Mouse (Mus musculus): Measurements from ENCODE around the gene Tmem218. TPM values are rescaled to one million over a fixed set of nuclear protein-coding genes. Genes with fewer than 3 reads are reported as not detected.

Tmem218 gene
- polyA plus RNA-seq, 1 experiment from 2014 or later, result 13.3 TPM

DNA sequence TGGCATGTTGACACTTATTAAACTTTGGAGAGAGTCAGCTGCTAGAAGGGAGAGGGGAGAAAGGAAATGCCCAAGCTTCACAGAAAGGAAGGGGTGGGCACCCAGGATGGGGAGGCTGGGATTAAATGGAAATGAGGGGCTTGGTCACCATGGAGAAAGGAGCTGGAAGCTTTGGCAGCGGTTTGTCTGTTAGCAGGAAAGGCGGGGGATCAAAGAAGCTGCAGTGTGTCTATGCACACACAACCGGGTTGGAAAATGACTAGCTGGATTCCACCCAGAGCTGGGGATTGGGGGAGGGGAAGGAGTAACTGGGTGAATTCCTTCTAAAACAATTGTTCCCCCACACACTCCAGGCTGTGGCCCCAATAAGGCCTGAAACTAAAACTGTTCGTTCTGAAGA is 29.1 kb upstream of the Tmem218 start:
- Histone ChIP-seq H3K36me3 (ENCODE audit: insufficient read depth) (no peaks in the 10 kb centered on the region), H3K27me3 (ENCODE audit: insufficient read depth, low read length) (no peaks in the 10 kb centered on the region), H3K4me3 (ENCODE audit: low read depth, low read length) (no peak overlapping the region), H3K4me1 (ENCODE audit: insufficient read depth) (no peaks in the 10 kb centered on the region), H3K9ac (no peak overlapping the region), H3K27ac (ENCODE audit: low read depth) (no peak overlapping the region), H3K4me2 (no peak overlapping the region), H3K9me3 (ENCODE audit: low read depth, low read length) (no peaks in the 10 kb centered on the region)
- TF ChIP-seq CTCF (IDR thresholded peaks at IDR 0.05; ENCODE audit: low read depth), result no peak
- DNase-seq (peak; percentile 32), ATAC-seq (ENCODE audit: insufficient read depth) (no peak)
- WGBS, result 35% methylated on average over 4 of the region's 4 CpGs

DNA sequence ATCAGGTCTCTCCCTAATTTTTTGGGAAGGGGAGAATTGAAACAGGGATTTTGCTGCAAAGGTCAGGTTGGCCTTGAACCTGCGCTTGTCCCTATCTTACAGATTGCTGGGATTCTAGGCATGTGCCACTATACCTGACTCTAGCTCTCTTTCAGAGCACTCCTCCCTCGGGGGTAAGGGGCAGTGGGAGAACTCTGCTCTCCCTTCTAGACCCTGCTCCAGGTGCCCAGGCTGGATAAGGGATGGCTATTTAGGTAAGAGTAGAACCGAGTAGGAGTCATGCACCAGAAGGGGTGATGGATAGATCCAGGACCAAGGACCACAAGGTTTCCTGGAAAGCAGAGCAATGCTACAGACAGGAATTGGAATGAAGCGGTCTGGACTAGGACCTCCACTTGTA is 28.4 kb upstream of the Tmem218 start:
- Histone ChIP-seq H3K4me1 (ENCODE audit: insufficient read depth) (no peaks in the 10 kb centered on the region), H3K4me3 (ENCODE audit: low read depth, low read length) (no peak overlapping the region), H3K27me3 (ENCODE audit: insufficient read depth, low read length) (no peaks in the 10 kb centered on the region), H3K9me3 (ENCODE audit: low read depth, low read length) (no peaks in the 10 kb centered on the region), H3K9ac (no peak overlapping the region), H3K27ac (ENCODE audit: low read depth) (no peak overlapping the region), H3K36me3 (ENCODE audit: insufficient read depth) (no peaks in the 10 kb centered on the region), H3K4me2 (no peak overlapping the region)
- no peak for DNase-seq
- 79% methylated on average over 4 of the region's 4 CpGs for WGBS
- no peak for ATAC-seq (ENCODE audit: insufficient read depth)
- TF ChIP-seq CTCF (IDR thresholded peaks at IDR 0.05; ENCODE audit: low read depth), result no peak

DNA sequence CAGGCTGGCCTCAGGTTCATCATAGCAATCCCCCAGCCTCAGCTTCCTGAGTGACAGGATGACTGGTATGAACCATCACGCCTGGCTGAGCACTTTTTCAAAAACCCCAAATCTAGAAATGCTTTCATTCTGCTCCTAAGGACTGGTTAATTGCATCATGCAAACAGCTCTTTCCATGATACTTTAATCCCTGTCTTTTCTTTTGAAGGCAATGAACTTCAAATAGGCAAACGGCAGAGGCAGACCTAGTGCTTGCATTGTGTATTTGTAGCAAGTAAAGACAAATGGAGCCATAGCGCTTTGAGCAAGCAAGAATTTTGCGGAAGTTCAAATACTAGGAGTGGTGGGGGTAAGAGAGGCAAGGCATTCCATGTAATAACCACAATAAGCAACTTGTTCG is 26.4 kb upstream of the Tmem218 start:
- no peak for ATAC-seq (ENCODE audit: insufficient read depth)

DNA sequence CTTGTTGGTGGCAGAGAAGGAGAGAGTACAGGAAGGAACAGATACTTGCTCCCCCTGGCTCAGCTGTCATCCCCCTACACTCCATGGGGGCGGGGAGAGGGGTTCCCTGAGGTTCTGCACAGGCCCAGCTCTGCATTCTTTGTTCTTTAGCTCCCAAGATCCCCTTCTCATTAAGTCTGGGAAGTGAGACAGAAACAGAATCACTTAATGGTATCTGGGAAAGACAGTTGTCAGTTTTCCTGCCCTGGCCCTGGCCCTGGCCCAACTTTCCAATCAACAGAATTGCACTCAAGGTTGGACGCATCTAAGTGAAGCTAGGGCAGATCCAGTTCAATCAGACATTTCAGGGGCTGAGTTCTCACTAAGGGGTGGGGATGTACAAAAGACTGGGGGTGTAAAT is 24.8 kb upstream of the Tmem218 start:
- Histone ChIP-seq H3K4me3 (ENCODE audit: low read depth, low read length) (no peak overlapping the region), H3K9ac (no peak overlapping the region), H3K4me1 (ENCODE audit: insufficient read depth) (no peaks in the 10 kb centered on the region), H3K4me2 (no peak overlapping the region), H3K9me3 (ENCODE audit: low read depth, low read length) (no peaks in the 10 kb centered on the region), H3K27me3 (ENCODE audit: insufficient read depth, low read length) (no peaks in the 10 kb centered on the region), H3K36me3 (ENCODE audit: insufficient read depth) (no peaks in the 10 kb centered on the region), H3K27ac (ENCODE audit: low read depth) (no peak overlapping the region)
- WGBS, result 71% methylated on average over 2 of the region's 2 CpGs
- ATAC-seq (ENCODE audit: insufficient read depth) (no peak), DNase-seq (no peak)
- TF ChIP-seq CTCF (IDR thresholded peaks at IDR 0.05; ENCODE audit: low read depth), result no peak

More for the DNA sequence above, 26.4 kb upstream of the Tmem218 start:
- no peaks in the 10 kb centered on the region for H3K36me3 ChIP-seq (ENCODE audit: insufficient read depth)
- H3K4me1 ChIP-seq (ENCODE audit: insufficient read depth), result no peaks in the 10 kb centered on the region
- no peak overlapping the region for H3K9ac ChIP-seq
- no peaks in the 10 kb centered on the region for H3K27me3 ChIP-seq (ENCODE audit: insufficient read depth, low read length)
- no peak overlapping the region for H3K4me2 ChIP-seq
- no peak overlapping the region for H3K27ac ChIP-seq (ENCODE audit: low read depth)
- DNase-seq, result no peak
- no peak overlapping the region for H3K4me3 ChIP-seq (ENCODE audit: low read depth, low read length)
- WGBS, result 66% methylated on average over 5 of the region's 5 CpGs
- no peaks in the 10 kb centered on the region for H3K9me3 ChIP-seq (ENCODE audit: low read depth, low read length)
- TF ChIP-seq CTCF (IDR thresholded peaks at IDR 0.05; ENCODE audit: low read depth), result no peak

DNA sequence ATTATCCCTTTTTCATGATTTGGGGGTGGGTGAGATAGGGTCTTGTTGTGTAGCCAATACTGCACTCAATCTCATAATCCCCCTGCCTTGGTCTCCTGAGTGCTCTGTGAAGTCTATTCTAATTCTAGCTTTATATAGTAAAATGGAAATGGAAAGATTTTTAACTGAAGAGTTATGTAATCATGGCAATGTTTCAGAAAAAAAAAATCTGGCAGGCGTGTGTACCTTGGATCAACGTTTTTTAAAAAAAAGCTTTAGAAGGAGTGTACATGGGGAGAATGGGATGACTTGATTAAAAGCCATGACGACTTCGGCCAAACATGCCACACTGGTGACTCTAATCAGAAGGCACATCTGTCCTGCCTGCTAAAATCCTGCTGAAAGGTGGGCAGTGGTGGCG is 20.6 kb upstream of the Tmem218 start:
- 70% methylated on average over 5 of the region's 5 CpGs for WGBS
- no peak for TF ChIP-seq CTCF (IDR thresholded peaks at IDR 0.05; ENCODE audit: low read depth)
- DNase-seq (no peak), ATAC-seq (ENCODE audit: insufficient read depth) (no peak)
- no peak overlapping the region for H3K9ac ChIP-seq
- no peaks in the 10 kb centered on the region for H3K36me3 ChIP-seq (ENCODE audit: insufficient read depth)
- H3K4me3 ChIP-seq (ENCODE audit: low read depth, low read length), result no peak overlapping the region
- H3K9me3 ChIP-seq (ENCODE audit: low read depth, low read length), result no peaks in the 10 kb centered on the region
- no peaks in the 10 kb centered on the region for H3K27me3 ChIP-seq (ENCODE audit: insufficient read depth, low read length)
- no peaks in the 10 kb centered on the region for H3K4me1 ChIP-seq (ENCODE audit: insufficient read depth)
- H3K4me2 ChIP-seq, result no peak overlapping the region
- no peak overlapping the region for H3K27ac ChIP-seq (ENCODE audit: low read depth)

DNA sequence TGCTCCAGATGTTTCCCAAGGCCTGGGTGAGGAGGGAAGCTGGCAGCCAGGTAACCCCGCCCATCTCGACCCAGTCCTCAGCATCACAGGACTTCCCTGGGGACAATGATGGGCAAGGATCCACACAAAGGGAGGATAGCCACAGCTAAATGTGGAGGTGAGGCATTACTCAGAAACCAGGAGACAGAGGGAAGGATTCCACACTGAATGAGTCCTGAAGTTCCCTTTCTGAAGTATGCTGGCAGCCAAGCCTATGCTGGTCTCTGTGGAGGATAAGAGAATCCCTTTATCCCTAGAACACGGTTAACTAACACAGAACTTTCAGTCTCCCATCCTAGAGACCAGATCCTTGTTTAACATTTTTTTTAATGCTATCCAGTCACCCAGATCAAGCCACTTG is 20.0 kb upstream of the Tmem218 start:
- 92% methylated on average over 3 of the region's 3 CpGs for WGBS
- DNase-seq (no peak), ATAC-seq (ENCODE audit: insufficient read depth) (no peak)
- Histone ChIP-seq H3K36me3 (ENCODE audit: insufficient read depth) (no peaks in the 10 kb centered on the region), H3K4me2 (no peak overlapping the region), H3K4me3 (ENCODE audit: low read depth, low read length) (no peak overlapping the region), H3K9me3 (ENCODE audit: low read depth, low read length) (no peaks in the 10 kb centered on the region), H3K4me1 (ENCODE audit: insufficient read depth) (no peaks in the 10 kb centered on the region), H3K27ac (ENCODE audit: low read depth) (no peak overlapping the region), H3K27me3 (ENCODE audit: insufficient read depth, low read length) (no peaks in the 10 kb centered on the region), H3K9ac (no peak overlapping the region)
- TF ChIP-seq CTCF (IDR thresholded peaks at IDR 0.05; ENCODE audit: low read depth), result no peak

DNA sequence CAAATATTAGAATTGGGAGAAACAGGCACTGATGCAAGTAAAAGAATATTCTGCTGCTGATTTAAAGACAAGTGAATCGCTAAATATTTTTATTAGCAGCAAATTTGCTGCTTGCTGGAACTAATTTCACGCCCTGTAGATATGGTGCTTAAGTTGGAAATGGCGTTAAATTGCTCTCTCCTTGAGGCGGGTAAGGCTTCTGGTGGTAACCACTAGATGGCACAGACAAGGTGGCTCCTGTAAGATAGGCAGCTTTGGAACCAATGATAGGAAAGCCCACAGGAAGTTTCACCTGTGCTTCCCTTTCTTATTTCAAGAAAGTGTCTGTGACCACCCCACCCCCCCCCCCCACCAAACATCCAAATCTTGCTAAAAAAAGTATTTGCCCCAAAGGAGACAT is 11.0 kb upstream of the Tmem218 start:
- no peaks in the 10 kb centered on the region for H3K4me1 ChIP-seq (ENCODE audit: insufficient read depth)

DNA sequence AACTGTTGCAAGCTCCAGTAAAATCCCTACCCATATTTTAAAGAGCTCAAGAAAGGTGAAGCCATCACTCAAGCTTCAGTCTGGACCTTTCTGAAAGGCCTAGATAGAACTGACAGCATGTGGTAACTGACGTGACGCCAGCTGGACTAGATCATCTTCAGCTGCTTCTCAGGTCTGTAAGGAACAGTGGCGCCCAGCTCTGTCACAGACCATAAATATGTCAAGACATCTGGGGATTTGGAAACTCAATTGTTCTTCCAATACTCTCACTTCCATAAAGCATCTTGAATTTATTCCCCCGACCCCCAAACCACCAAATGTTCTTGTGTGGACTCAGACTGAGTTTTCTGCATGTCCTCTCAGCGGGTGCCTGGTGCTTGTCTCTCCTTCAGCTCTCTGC is 7.6 kb upstream of the Tmem218 start:
- no peak overlapping the region for H3K4me3 ChIP-seq (ENCODE audit: low read depth, low read length)
- TF ChIP-seq CTCF (IDR thresholded peaks at IDR 0.05; ENCODE audit: low read depth), result no peak
- no peaks in the 10 kb centered on the region for H3K27me3 ChIP-seq (ENCODE audit: insufficient read depth, low read length)
- no peak overlapping the region for H3K9ac ChIP-seq
- no peaks in the 10 kb centered on the region for H3K9me3 ChIP-seq (ENCODE audit: low read depth, low read length)
- H3K4me2 ChIP-seq, result no peak overlapping the region
- DNase-seq, result peak; percentile 79
- no peaks in the 10 kb centered on the region for H3K4me1 ChIP-seq (ENCODE audit: insufficient read depth)
- H3K27ac ChIP-seq (ENCODE audit: low read depth), result no peak overlapping the region
- H3K36me3 ChIP-seq (ENCODE audit: insufficient read depth), result no peaks in the 10 kb centered on the region
- 40% methylated on average over 5 of the region's 5 CpGs for WGBS
- peak; percentile 73 for ATAC-seq (ENCODE audit: insufficient read depth)

More for the DNA sequence above, 11.0 kb upstream of the Tmem218 start:
- no peaks in the 10 kb centered on the region for H3K9me3 ChIP-seq (ENCODE audit: low read depth, low read length)
- H3K4me3 ChIP-seq (ENCODE audit: low read depth, low read length), result no peak overlapping the region
- no peak for ATAC-seq (ENCODE audit: insufficient read depth)
- no peak for TF ChIP-seq CTCF (IDR thresholded peaks at IDR 0.05; ENCODE audit: low read depth)
- no peaks in the 10 kb centered on the region for H3K27me3 ChIP-seq (ENCODE audit: insufficient read depth, low read length)
- no peak overlapping the region for H3K9ac ChIP-seq
- H3K4me2 ChIP-seq, result no peak overlapping the region
- 72% methylated on average over 4 of the region's 4 CpGs for WGBS
- H3K36me3 ChIP-seq (ENCODE audit: insufficient read depth), result no peaks in the 10 kb centered on the region
- no peak overlapping the region for H3K27ac ChIP-seq (ENCODE audit: low read depth)
- no peak for DNase-seq
